Comparison of ENCODE assay signal across 8 mouse cellular contexts in the genomic region with DNA sequence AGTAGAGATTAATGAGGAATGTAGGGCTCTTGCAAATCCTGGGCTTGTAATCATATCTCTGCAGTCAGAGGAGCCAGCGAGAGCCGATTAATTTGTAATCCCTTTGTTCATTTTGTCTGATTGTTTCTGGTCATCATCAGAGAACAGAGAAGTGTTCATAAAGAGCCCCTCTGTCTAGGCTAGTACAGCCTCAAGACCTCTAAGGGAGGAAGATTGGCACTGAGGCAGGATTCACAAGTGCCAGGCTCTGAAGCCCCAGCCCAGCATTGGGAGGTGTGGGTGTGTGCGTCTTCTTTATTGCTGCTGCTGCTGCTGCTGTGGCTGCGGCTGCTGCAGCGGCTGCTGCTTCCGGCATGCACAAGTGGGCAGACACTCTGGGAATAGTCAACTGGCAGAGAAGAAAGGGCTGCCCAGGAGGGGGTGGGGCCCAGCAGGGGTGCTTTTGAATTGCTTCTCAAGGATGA.
A peak's percentile ranks its signal among the peaks of the same experiment; 100 is the strongest.
DNase-seq lines count a peak whose midpoint lies in the region; ATAC-seq and TF ChIP-seq lines count a peak whose summit lies in the region.

No protein-coding gene starts in this region.

- no peak for DNase-seq in heart, adult 2 months
- DNase-seq in brain, embryonic 14.5 days (ENCODE audit: low read depth) = peak; percentile 93
- peak; percentile 60 for DNase-seq in forebrain, postnatal 0 days
- DNase-seq in midbrain, embryonic 14.5 days = peak; percentile 83
- no peak for DNase-seq in cerebellum, adult 11-12 months
- no peak for DNase-seq in layer of hippocampus, adult 9-10 months (ENCODE audit: low spot score)

- no peak for ATAC-seq in heart, embryonic 14.5 days (ENCODE audit: insufficient number of reproducible peaks, insufficient read depth, low FRiP score, low read depth)
- peak; percentile 75 for ATAC-seq in forebrain, postnatal 0 days
- ATAC-seq in midbrain, embryonic 14.5 days (ENCODE audit: low FRiP score, low TSS enrichment) = peak; percentile 81
- ATAC-seq in granulocyte monocyte progenitor cell, adult 5-6 weeks (replicated peaks; ENCODE audit: poor library complexity, severe bottlenecking) = no peak

- H3K36me3 ChIP-seq in heart, embryonic 14.5 days (ENCODE audit: control insufficient read depth, insufficient read depth, low read length) = peaks cover 9% of the 10 kb centered on the region; the same call in 1 of the 2 replicates
- H3K36me3 ChIP-seq in heart, adult 2 months (ENCODE audit: control insufficient read depth, insufficient read depth, low read length) = no peaks in the 10 kb centered on the region; the same call in 1 of the 2 replicates
- peaks cover 25% of the 10 kb centered on the region for H3K36me3 ChIP-seq in forebrain, postnatal 0 days (ENCODE audit: insufficient read depth)
- H3K36me3 ChIP-seq in midbrain, embryonic 14.5 days (ENCODE audit: control insufficient read depth, insufficient read depth, low read length) = peaks cover 5% of the 10 kb centered on the region

- H3K9me3 ChIP-seq in heart, embryonic 14.5 days (ENCODE audit: control insufficient read depth, low read length) = no peaks in the 10 kb centered on the region
- no peaks in the 10 kb centered on the region for H3K9me3 ChIP-seq in forebrain, postnatal 0 days (ENCODE audit: low read length)
- H3K9me3 ChIP-seq in midbrain, embryonic 14.5 days (ENCODE audit: control insufficient read depth, low read length) = no peaks in the 10 kb centered on the region

- no peak for TF ChIP-seq EP300 in heart, adult 2 months (IDR thresholded peaks at IDR 0.05; ENCODE audit: insufficient read depth, low read depth, low read length)

- H3K4me2 ChIP-seq in heart, embryonic 14.5 days (ENCODE audit: low read length) = peak overlapping the region; percentile 42
- H3K4me2 ChIP-seq in forebrain, postnatal 0 days (ENCODE audit: low read depth) = no peak overlapping the region
- peak overlapping the region; percentile 24; the same call in 1 of the 2 replicates for H3K4me2 ChIP-seq in midbrain, embryonic 14.5 days (ENCODE audit: low read length)

- H3K27me3 ChIP-seq in heart, embryonic 14.5 days (ENCODE audit: control insufficient read depth, insufficient read depth, low read length) = no peaks in the 10 kb centered on the region
- no peaks in the 10 kb centered on the region for H3K27me3 ChIP-seq in heart, adult 2 months (ENCODE audit: control insufficient read depth, insufficient read depth, low read length)
- no peaks in the 10 kb centered on the region for H3K27me3 ChIP-seq in forebrain, postnatal 0 days (ENCODE audit: insufficient read depth, low read length)
- no peaks in the 10 kb centered on the region for H3K27me3 ChIP-seq in midbrain, embryonic 14.5 days (ENCODE audit: control insufficient read depth, insufficient read depth, low read length)

- 11% methylated on average over 6 of the region's 6 CpGs for WGBS in heart, embryonic 14.5 days
- WGBS in heart, adult 2 months = 42% methylated on average over 6 of the region's 6 CpGs
- WGBS in forebrain, postnatal 0 days = 4% methylated on average over 6 of the region's 6 CpGs
- WGBS in midbrain, embryonic 14.5 days = 2% methylated on average over 6 of the region's 6 CpGs

- peaks cover 30 to 43% of the 10 kb centered on the region in 2 experiments for H3K4me1 ChIP-seq in heart, embryonic 14.5 days (ENCODE audit: control insufficient read depth in 2 of 2, insufficient read depth in 2 of 2, low read length in 2 of 2)
- peaks cover 2% of the 10 kb centered on the region for H3K4me1 ChIP-seq in heart, adult 2 months (ENCODE audit: control insufficient read depth, insufficient read depth, low read length)
- H3K4me1 ChIP-seq in forebrain, postnatal 0 days (ENCODE audit: insufficient read depth) = peaks cover 19% of the 10 kb centered on the region; the same call in 1 of the 2 replicates
- H3K4me1 ChIP-seq in midbrain, embryonic 14.5 days (ENCODE audit: control insufficient read depth, insufficient read depth, low read length) = peaks cover 62% of the 10 kb centered on the region

- peak overlapping the region; percentile 8 to 33; a peak in 2 of 4 replicates for H3K27ac ChIP-seq in heart, embryonic 14.5 days (replicated peaks in 1 of 2; ENCODE audit: control insufficient read depth in 1 of 2, insufficient read depth in 1 of 2, low read depth in 2 of 2, low read length in 2 of 2)
- no peak overlapping the region for H3K27ac ChIP-seq in heart, adult 2 months
- peak overlapping the region; percentile 68 for H3K27ac ChIP-seq in forebrain, postnatal 0 days (ENCODE audit: low read depth, low read length)
- H3K27ac ChIP-seq in midbrain, embryonic 14.5 days (replicated peaks; ENCODE audit: low read depth, low read length) = peak overlapping the region; percentile 95

- TF ChIP-seq CTCF in heart, adult 2 months (IDR thresholded peaks at IDR 0.05) = no peak
- no peak for TF ChIP-seq CTCF in brain, embryonic 14.5 days (IDR thresholded peaks at IDR 0.05; ENCODE audit: borderline replicate concordance, extremely low read depth, insufficient read depth, insufficient read length)
- TF ChIP-seq CTCF in forebrain, postnatal 0 days (IDR thresholded peaks at IDR 0.05; ENCODE audit: low read depth) = no peak

- intact Hi-C loops in heart, adult 2 months (cut with DNase I) = no loop called here

- H3K4me3 ChIP-seq in heart, embryonic 14.5 days (ENCODE audit: control insufficient read depth in 1 of 2, insufficient read depth in 1 of 2, low read depth in 1 of 2, low read length in 2 of 2) = no peak overlapping the region
- no peak overlapping the region for H3K4me3 ChIP-seq in heart, adult 2 months
- H3K4me3 ChIP-seq in forebrain, postnatal 0 days (ENCODE audit: low read depth, low read length) = no peak overlapping the region
- no peak overlapping the region for H3K4me3 ChIP-seq in midbrain, embryonic 14.5 days (replicated peaks; ENCODE audit: low read depth, low read length)

- H3K79me2 ChIP-seq in heart, adult 2 months (replicated peaks; ENCODE audit: control insufficient read depth, insufficient read depth, low read length) = no peaks in the 10 kb centered on the region

- TF ChIP-seq POLR2A in heart, adult 2 months (IDR thresholded peaks at IDR 0.05; ENCODE audit: insufficient read depth, low read depth, low read length) = no peak
- no peak for TF ChIP-seq POLR2A in brain, embryonic 14.5 days (IDR thresholded peaks at IDR 0.05; ENCODE audit: borderline replicate concordance, extremely low read depth, insufficient read depth, insufficient read length, poor library complexity, severe bottlenecking)

- H3K9ac ChIP-seq in heart, embryonic 14.5 days (ENCODE audit: low read length) = peak overlapping the region; percentile 32; the same call in 1 of the 2 replicates
- H3K9ac ChIP-seq in heart, adult 2 months (ENCODE audit: low read depth, low read length) = no peak overlapping the region
- H3K9ac ChIP-seq in forebrain, postnatal 0 days = peak overlapping the region; percentile 39; the same call in 1 of the 2 replicates
- H3K9ac ChIP-seq in midbrain, embryonic 14.5 days (replicated peaks; ENCODE audit: low read length) = peak overlapping the region; percentile 58

Comparison
In these comparisons a context has a peak if more than half of its experiments do, and no peak if none do; other contexts are left out.
1. ATAC-seq: peak in forebrain, postnatal 0 days (single experiment) and midbrain, embryonic 14.5 days (single experiment); none in heart, embryonic 14.5 days (single experiment) and granulocyte monocyte progenitor cell, adult 5-6 weeks (single experiment).
2. DNase-seq: peak in brain, embryonic 14.5 days (single experiment), forebrain, postnatal 0 days (single experiment) and midbrain, embryonic 14.5 days (single experiment); none in heart, adult 2 months (0 of 2), cerebellum, adult 11-12 months (single experiment) and layer of hippocampus, adult 9-10 months (single experiment).